Mouse (Mus musculus): ENCODE measurements around the gene Plcl1.

DNA sequence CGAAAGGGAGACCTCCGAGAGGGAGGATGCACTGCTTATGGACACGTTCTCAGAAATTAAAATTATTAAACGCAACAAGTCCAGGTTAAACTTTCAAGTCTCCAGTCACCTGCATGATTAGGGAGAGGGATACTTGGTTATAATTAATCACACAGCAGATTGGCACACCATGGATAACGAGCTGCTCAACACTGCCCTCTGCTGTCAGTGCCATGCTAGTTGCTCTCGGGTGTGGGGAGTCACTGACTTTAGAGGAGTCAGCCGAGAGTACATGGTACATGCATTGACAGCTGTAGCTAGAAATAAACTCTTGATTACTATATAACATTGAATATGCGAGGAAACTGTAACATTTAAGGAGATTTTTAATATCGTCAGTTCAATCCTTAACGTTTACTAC, 350.0 kb downstream of the Plcl1 start:
- TF ChIP-seq CTCF (IDR thresholded peaks at IDR 0.05; ENCODE audit: control insufficient read depth, insufficient read depth, low read length) = peak; percentile 88
- no peak for TF ChIP-seq POLR2A (IDR thresholded peaks at IDR 0.05; ENCODE audit: borderline replicate concordance, control insufficient read depth, low read depth, low read length)
